Mouse (Mus musculus) embryo, embryonic 11.5 days (tissue): ENCODE data around the gene Laptm5.

ENCODE experiments used
- DNase-seq: peaks from one replicate; pipeline ENCODE4 v3.0.0-alpha.2; 2012; ENCODE audit warnings: low read depth, low spot score

Gene Laptm5

DNA sequence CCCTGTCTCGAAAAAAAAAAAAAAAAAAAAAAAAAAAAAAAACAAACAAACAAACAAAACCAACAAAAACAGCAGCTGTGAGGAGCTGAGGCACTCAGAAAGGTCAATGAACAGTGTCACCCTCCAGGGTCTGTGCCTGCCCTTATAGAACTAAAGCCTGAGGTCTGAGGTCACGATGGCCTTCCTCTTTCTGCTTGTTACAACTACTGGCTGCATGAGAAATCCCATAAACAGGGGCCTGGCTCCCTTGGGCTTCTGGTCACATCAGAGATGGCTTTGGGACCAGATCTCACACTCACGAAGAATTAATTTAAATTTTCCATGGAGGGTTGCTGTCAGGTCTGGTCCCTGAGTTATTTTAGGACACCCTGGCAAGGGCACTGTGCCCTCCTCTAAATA is 13.5 kb upstream of the Laptm5 start:
- DNase-seq, result no peak

DNA sequence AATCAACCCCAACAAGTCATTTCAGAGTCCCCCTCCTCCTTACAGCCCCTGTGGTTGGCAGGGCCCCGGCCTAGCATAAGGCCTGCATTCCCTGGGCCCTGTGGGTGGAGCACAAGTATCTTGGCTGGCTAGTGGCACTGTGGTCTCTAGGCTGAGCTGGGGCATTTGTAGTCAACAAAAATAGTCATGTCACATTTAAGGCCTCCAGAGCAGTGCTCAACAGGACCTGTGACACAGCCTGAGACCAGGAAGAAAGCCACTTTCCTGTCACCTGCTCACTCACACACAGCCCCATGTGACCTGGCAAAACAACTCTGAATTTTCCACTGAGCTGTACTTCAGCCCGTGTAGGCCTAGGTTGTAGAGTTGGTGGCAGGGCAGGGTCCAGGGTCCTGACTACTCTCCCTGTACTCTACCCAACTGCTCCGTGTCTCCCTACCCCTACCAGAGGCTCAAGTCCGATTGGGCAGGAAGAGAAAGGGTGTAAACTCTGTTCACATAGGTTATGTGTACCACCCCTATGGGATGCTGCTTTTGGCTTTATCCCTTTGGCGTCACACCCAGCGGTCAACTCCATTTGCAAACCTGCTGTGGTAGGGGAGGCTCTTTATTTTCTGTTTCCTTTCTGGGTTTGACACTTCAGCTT is 13.0 kb upstream of the Laptm5 start:
- DNase-seq, result no peak

DNA sequence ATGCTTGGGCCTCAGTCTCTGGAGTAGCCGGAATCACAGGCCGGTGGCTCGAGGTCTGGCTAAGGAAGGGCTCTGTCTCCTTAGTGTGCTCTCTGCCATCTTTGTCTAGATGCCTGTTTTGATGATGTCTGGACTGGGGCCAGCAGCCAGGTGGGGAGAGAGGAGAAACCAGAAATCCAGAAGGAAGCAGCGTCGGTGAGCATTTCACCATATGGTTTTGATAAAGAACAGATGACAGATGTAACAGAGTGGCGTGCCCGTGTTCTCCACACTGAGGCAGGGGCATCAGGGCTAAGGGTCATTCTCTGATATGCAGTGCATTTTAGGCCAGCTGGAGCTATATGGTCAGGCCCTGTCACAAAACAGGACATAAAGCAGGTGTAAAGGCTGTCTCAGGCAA is 12.2 kb upstream of the Laptm5 start:
- no peak for DNase-seq

DNA sequence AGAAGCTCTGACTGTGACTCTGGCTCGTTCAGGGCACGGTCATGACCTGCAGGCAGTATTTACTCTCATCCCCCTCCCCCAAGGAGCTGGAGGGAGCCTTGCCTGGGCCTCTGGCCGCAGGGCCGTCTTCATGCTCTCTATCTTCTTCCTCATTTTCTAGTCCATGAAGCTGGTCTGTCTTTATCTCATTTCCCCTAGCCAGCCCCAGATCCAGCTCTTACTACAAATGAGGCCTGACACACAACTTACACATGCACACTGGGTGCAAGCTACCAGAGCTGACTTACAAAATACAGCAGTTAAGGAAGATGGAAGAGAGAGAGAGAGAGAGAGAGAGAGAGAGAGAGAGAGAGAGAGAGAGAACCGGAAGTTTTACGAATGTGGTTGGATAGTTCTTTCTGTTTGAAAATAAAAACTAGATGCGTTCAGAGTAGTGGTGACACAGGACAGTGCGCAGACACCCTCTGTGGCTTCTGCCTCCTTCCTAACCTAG is 10.6 kb upstream of the Laptm5 start:
- no peak for DNase-seq

DNA sequence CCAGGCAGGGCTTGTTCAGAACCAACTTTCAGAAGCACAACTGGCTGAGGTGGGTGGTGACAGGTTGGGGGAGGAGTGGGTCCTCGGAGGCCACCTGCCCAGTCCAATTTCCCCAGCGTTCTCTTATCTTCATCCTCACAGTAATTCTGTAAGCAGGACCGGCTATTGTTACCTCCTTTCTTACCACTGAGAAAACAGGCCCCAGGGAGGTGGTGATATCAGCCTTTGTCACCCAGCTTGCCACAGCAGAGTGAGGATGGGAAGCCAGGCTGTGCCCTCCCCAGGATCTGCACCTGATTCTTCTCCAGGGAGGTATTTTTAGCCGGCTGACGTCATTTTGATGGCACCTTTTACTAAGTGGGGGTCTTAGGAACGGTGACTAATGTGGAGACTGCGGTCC is 7.9 kb upstream of the Laptm5 start:
- DNase-seq, result no peak

DNA sequence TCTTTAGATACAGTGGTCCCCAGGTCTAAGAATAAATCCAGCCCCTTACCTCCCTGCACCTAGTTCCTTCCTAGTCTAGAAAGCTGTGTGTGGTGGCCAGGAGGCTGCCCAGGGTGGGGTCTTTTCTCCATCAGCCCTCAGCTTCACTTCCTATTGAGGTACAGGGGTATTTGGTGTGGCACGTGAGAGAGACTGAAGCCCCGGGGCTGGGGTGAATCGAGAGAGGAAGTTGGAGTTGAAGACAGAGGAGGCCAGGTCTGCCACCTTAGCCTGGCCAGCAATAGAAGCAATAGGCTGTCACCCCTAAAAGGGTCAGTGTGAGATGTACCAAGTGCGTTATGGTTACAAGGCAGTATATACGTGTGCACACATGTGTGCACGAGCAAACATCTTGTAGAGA is 7.0 kb upstream of the Laptm5 start:
- no peak for DNase-seq

DNA sequence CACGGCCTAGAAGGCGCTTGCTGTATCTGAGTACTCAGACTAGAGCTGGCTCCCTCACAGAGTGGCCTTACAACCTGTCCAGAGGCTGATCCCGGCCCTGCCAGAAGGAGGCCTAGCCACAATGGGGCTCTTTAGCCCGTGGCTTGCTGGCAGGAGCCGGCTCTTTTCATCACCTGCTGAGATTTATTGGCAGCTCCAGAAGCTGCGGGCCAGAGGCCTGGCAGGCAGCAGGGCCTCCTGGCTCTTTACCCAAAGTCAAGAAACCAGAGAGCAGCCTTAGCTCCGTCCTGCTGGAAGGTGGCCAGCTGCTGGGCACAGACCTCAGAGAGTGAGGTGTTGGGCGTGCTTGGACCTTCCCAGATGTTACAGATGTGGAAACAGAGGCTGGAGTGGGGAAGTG is 6.6 kb upstream of the Laptm5 start:
- DNase-seq, result no peak

DNA sequence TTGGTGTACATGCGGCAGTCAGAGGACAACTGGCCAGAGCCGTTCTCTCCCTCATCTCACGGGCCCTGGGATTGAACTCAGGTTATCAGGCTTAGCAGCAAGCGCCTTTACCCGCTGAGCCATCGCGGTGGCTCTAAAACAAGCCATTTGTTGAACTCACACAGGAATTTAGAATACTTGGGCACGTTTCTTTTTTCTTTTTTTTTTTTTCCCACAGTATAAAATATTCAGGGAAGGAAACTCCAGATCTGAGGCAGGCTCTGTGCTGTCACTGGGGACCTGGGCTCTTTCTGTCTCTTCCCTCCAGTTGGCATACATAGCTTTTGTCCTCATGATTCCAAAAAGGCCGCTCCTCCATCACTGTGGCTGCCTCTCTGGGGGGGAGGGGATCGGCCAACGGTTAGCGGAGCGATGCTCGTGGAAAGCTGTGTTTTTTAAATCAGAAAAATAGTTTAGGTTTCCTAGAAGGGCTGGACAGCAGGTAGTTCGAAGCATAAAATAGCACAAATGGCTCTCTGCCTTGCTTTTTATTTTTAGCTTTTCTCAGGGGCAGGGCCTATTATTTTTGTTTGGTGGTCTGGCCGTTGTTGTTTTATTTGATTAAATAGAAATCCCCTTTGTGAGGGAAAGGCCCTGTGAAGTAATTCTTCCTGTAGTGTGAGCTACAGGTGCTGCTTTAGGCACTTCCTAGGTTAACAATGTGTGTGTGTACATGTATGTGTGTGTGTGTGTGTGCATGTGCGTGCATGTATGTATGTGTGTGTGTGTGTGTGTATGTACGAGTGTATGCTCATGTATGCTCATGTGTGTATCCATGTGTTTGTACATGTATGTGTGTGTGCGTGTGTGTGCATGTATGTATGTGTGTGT is 5.5 kb upstream of the Laptm5 start:
- no peak for DNase-seq

DNA sequence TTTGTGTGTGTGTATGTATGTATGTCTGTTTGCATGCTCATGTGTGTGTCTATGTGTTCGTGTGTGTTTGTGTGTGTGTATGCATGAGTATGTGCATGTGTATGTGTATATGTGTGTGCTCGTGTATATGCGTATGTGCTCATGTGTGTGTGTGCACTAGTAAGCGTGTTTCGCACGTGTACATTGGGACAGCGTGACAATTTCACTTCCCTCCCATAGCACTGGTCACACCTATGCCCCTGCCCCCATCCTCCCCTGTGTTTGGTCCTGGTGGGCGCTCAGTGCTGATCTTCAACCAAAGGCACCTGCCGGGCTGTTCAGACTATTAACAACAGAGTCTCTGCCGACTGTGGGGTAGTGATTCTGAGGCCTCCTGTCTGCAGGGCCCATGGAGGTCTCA is 4.8 kb upstream of the Laptm5 start:
- DNase-seq, result no peak

DNA sequence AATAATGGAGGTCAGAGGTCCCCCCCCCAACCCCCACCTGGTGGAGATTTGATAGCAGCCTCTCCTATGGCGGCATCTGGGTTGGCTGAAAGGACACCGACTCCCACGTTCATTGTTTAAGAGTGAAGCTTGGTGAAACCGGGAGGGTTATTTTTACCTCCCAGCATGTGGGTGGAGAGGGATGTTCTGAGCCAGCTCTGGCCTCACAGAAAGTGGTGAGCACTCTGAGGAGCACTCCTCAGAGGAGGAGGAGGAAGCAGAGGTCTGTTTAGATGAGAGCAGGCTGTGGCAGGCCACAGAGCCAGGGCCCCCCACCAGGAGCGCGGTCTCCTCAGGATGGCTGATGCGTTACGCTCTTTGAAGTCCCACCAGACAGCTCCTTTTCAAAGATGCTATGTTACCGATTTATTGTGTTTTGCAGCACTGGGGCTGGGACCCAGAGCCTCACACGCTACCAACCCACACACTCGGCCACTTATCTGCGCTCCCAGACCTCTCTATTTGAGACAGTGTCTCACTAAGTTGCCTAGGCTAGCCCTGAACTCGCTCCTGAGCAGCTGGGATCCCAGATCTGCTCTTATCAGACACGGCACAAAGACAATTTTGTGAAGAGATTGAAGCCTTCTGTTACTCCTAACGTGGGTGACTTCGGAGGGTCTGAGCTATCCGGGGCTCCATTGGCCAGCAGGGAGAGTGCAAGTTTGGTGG is 3.6 kb upstream of the Laptm5 start:
- DNase-seq, result no peak

DNA sequence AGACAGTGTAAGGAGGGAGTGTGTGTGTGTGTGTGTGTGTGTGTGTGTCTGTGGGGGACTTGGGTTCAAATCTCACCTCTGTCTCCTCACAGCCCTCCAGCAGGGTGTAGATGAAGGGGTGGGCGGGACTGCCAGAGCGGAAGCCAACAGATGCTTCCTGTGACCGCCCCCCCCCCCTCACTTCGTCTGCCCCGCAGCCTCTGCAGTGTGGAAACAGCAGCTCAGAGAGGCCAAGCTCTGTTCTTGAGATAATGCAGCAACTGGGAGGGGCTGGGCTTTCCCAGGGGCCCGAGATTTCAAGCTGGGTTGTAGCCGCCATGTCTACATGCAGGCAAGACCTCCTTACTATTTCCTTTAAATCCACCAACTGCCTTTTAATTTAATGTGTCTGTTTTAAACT is 2.3 kb upstream of the Laptm5 start:
- DNase-seq, result no peak

DNA sequence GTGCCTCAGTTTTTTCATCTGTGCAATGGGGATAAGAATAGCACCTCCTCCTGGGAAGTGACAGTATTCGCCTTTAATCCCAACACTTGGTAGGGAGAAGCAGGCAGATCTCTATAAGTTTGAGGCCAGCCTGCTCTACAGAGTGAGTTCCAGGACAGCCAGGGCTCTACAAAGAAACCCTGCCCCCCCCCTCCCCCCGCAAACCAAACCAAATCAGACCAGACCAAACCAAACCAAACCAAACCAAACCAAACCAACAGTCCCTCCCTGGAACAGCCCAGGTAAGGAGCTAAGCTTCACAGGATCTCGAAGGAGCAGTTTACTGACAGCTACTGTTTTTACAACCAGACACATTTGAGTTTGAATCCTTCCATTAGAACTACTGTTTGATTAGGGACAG is 299 bp upstream of the Laptm5 start:
- DNase-seq, result no peak

DNA sequence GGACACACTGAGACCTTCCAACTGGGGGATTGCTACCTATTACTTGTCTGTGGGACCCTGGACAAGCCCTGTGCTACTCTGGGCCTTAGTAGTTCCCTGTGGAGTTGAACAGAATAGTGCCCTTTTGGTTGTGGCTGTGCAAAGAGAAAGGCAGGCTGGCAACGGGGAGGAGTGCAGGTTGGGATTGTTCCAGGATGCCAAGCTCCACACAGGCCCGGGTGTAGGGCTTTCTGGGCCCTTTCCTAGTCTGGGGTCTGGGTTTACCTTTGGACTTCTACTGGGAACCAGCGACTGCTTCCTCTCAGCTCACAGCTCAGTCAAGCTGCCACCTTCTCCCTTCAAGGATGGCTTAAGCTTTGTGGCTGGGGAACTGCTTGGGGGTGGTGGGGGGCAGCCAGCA is 586 bp downstream of the Laptm5 start:
- no peak for DNase-seq

DNA sequence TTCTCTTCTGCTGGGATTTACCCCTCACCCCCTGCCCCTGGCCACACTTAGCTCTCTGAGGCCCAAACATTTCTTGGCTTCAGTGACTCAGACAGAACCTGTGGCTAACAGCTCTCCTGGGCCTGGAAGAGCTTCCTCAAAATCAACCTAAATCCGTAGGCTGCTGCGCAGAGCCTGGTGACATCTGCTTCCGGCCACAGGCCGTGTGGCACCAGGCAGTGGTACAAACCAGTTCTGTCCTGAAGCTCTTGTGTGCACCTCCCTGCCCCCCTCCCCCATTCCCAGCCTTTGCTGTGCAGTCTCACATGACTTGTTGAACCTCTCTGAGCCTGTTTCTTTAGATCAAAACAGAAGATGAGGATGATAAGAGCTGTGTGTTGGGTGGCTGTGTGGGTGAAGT is 1.1 kb downstream of the Laptm5 start:
- DNase-seq, result no peak

DNA sequence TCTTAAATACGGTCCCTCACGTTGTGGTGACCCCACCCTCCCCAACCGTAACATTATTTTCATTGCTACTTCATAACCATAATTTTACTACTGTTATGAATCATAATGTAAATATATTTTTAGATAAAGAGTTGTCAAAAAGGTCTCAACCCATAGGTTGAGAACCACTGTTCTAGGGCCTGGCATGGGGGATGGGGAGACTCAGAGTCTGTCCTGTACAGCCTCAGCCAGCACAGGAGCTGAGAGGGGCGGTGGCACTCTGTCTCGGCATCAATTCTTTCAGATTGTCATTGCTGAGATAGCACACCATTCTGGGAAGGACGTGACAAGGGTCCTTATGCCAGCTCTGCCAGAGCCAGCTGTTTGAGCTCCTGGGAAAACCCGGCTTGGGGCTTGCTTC is 1.6 kb downstream of the Laptm5 start:
- DNase-seq, result no peak

DNA sequence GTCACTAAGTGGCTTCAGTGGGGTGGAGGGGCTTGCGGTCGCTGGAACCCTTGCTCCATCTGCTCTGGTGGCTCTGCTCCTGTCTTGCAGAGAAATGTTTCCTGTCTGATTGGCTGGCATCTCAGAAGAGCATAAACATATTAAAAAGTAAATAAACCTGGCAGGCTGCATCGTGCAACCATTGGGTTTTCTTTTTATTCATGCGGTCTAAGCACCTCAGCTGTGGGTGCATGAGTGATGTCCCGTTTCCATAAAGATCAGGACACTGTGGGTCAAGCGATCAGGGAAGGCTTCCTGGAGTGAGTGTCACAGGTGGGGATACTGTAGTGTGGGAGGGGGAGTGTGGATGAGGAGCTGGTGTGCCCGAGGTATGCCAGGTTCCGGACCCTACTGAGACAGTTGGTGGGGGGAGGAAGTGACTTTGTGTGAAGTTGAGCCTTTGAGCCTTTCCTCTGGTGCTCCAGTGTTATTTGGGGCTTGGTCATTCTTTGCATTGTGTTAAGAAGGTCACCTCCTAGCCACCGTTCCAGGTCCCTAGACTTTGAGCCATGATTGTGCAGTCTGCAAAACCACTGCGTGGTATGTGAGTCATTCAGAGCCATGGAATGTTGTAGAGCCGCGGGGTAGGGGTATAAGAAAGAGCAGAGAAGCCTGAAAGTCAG is 2.2 kb downstream of the Laptm5 start:
- DNase-seq, result no peak

DNA sequence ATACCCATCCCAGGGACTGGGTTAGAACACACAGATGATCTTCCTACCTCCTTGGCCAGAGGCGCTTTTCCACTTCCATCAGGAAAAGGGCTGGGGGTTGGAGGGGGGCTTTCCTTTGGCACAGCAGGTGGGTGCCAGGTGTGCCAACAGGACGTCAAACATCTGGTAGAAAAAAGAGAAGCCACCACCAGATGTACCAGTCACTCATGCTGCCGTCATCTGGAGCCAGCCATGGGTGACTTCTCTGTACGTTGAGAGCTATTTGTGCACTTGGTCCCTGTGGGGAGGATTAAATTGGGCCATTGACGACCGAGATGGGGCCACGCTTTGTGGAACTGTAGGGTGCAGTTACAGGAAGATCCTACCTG is 2.7 kb downstream of the Laptm5 start:
- no peak for DNase-seq

DNA sequence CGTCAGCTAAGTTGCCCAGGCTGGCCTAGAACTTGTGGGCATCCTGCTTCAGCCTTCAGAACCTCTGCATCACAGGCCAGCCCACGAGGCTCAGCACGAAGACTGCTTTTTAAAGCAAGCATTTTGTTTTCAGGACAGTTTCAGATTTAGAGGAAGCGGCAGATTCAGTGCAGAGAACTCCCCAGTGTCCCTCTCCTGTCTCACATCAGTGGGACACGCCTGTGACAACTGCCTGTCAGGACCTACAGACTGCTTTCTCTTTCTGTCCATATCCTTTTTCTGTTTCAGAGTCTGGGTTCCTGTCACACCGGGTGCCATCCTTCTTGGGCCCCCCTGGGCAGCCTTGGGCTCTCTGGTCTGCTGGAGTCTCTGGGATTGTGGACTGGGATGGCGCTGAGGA is 3.7 kb downstream of the Laptm5 start:
- DNase-seq, result no peak

DNA sequence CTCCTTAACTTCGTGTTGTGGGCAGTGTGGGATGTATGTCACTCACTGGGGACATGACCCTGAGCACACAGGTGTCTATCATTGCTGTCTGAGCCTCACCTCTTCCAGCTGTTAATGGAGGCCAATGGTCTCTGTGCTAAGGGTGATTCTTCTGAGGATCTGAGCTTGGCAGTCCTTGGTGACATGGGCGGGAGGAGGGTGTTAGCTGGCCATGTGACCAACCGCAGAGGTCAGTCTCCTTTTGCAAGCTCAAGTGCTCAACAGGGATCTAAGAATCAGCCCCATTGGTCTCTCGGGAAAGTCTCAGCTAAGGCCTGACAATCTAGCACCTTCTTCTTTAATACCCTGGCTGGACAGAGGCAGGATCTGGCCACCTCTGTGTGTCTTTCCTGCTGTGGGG is 4.6 kb downstream of the Laptm5 start:
- no peak for DNase-seq

DNA sequence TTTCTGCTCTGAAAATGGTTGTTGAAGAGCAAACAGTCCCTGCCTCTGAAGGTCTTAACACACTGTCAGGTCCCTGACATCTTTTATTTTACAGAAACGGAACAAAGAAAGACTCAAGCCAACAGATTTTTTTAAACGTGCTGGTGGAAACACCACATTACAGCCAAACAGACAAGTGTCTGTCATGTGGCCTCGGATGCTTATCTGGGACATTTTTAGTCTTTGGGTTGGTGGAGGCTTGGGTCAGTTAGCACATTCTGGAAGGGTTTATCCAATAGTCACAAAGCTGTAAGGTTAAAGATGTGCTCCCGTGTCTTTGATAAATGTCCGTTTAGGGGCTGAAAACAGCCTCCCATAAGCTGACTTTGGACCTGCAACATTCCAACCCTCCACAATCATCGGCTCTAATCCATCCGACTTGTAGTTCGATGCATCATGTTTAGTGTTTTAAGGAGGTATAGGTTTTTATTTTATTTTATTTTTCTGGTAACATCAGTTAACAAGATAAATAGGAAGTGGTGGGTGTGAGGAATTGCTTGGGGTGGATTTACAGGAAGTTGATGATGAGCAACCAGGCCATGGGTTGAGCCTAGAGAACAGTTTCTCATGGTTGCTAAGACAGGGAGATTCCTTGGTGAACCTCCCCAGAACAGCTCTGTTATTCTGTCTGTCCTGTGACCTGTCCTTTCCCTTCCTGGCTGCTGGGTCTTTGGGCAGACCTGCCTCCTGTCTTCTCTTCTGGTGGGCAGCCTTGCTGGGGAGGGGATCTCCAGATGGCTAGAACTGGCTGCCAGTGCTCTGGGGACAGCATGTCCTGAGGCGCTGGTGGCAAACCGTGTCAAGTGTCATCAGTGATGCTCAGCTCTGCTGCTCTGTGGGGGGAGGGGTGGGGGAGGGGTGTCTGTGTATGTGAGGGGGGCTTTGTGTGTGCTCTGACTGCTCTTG is 6.2 kb downstream of the Laptm5 start:
- DNase-seq, result no peak

DNA sequence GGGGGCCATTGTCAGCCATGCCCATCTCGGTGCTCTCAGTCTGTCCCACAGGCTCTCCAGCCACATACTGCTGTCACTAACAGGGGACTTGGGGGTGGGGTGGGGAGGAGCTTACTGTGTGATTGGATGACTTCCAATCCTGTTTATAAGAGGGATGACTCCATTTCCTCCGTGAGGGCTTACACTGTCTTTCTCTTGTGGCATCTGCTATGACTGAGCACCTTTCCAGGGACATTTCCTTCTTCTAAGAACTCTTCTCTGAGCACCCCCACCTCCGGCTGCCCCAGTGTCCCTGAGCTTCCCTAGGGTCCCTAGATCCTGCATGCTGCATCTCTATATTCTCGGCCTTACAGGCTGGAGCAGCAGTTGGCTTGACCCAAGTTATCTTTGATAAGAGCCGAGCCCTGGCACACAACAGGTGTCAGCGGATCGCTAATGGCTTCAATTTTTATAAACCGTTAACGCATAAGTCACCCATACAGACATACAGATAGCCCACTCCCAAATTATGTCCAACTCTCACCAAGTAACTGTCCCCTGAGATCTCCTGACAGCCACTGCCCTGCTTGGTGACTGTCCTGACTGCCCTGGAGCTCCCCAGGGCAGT is 6.9 kb downstream of the Laptm5 start:
- no peak for DNase-seq
